Mouse (Mus musculus) olfactory bulb, adult 2 months (tissue): Measurements from ENCODE around the gene Tmem132d.

ENCODE experiments used
- CTCF ChIP-seq: fragments of 200-500 bp; IDR thresholded peaks from 2 replicates; pipeline ENCODE4 v1.5.1; 2012; ENCODE audit warnings: low read depth, mild to moderate bottlenecking, low read length, moderate library complexity; ENCODE audit not compliant: insufficient read depth
- POLR2A ChIP-seq: fragments of 200-500 bp; IDR thresholded peaks from 2 replicates; pipeline ENCODE4 v1.6.1; 2012; ENCODE audit warnings: mild to moderate bottlenecking, low read depth, low read length, moderate library complexity; ENCODE audit not compliant: insufficient read depth

DNA sequence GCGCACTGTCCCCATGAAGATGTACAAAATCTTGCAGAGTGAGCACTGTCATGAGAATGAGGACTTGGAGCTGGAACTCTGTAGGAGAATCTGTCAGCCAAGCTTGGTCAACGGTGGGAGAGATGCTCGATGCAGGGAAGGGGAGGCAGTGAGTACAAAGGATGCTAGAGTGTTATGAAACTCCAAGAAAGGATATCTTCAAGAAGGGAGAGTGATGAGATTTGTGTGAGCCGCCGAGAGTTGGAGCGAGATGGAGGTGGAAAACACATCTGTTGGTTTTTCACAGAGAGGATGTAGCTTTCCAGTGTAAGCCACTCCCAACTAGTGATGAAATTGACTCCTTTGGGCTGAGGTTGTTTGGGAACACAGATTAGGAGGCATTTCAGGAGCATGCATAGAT lies 604.1 kb downstream of the Tmem132d start:
- TF ChIP-seq CTCF (no peak), POLR2A (no peak)
